Mouse (Mus musculus) lung, postnatal 0 days (tissue): ENCODE data around the gene Srrt.

ENCODE experiments used
- CTCF ChIP-seq: IDR thresholded peaks from 2 replicates; pipeline ENCODE4 v1.5.1; 2016; ENCODE audit warnings: antibody characterized with exemption, mild to moderate bottlenecking
- EP300 ChIP-seq: IDR thresholded peaks from 2 replicates; pipeline ENCODE4 v1.6.1; 2016; ENCODE audit warnings: antibody characterized with exemption, mild to moderate bottlenecking, control low read depth

- TF ChIP-seq EP300 (no peak), CTCF (peak; percentile 66)
These were observed 7.8 kb upstream of the Srrt start for GRCm38 (mm10) chr5:137315084-137315903.
